Mouse (Mus musculus): ENCODE measurements around the gene Ldlrad3. TPM values are rescaled to one million over a fixed set of nuclear protein-coding genes. Genes with fewer than 3 reads are reported as not detected.

The Ldlrad3 gene
- polyA plus RNA-seq, 1 experiment from 2014 or later, result 20.4 TPM

DNA sequence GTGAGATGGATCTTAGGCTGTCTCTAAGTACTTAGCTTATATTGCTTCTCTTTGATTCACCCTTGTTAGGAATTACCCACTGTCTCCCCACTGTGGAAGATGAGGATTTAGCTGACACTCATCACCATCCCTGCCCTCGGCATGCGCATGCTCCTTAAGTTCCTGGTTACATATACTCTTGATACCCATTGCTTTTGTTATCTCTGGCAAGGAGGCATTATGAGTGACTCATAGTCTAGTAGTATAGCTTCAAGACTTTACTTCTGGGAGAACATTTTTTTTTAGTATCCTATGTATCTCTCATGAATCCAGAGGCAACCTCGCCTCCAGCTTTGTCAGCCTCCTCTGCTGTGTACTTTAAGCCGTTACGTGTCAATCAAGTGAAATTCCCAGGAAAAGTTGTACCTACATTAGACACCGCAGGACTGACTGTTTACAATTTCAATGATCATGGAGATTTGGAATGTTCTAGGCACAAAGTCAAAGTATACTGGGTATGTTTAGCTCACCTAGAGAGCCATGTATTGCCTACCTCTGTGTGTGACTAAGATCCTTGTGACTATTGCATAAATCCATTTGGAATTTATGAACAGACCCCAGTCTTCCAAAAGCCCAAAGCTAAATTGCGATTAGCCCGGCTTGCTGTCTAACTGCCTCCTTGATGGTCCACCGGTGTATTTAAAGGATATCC lies 202.2 kb downstream of the Ldlrad3 start:
- 89% methylated on average over 9 of the region's 9 CpGs for WGBS
- TF ChIP-seq CTCF (IDR thresholded peaks at IDR 0.05; ENCODE audit: low read depth), result no peak

DNA sequence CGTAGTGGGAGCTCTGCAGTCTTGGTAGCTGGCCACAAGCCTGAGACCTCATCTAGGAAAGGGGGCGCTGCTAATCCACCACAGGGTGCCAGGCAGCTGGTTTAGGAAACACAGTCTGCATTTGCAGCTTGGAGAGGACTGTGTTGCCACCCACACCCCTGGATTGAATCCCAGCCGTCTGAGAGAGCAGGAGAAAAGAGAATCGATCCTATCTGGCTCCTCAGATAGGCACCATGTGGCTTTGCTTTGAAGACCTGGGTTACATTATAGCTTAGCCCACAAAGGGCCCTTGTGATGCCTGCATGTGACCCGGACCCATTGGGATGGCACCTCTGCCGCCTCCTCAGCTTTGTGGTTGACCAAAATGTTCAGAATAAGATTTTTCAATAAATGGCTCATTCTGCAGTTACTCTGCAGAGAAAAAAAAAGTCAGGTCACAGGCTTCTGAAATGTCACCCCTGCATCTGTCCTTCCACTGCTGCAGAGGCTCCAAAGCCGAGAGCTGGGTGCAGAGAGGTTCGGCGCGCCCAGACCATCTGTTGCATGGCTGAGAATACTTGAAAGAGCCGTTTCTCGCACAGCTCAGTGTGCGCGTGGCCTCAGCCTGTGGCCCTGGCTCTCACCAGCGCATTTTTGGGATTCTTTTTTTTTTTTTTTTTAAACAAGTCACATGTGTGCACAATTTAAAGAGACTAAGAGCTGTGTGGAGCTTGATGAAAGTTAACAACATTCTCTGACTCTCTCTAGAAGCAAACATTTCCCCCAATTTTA lies 202.9 kb downstream of the Ldlrad3 start:
- Histone ChIP-seq H3K4me1 (replicated peaks; ENCODE audit: insufficient read depth, low read length) (peaks cover 14% of the 10 kb centered on the region), H3K9me3 (replicated peaks; ENCODE audit: low read length) (no peaks in the 10 kb centered on the region), H3K9ac (ENCODE audit: low read depth, low read length) (no peak overlapping the region), H3K36me3 (ENCODE audit: insufficient read depth, low read length) (no peaks in the 10 kb centered on the region), H3K4me3 (replicated peaks; ENCODE audit: low read depth, low read length) (no peak overlapping the region), H3K27ac (no peak overlapping the region), H3K27me3 (ENCODE audit: insufficient read depth, low read length) (no peaks in the 10 kb centered on the region), H3K4me2 (ENCODE audit: low read length) (no peak overlapping the region)
- 45% methylated on average over 15 of the region's 15 CpGs for WGBS
- TF ChIP-seq CTCF (IDR thresholded peaks at IDR 0.05; ENCODE audit: low read depth), result peak; percentile 10; the same call in 1 of the 2 replicates
- no peak for DNase-seq (ENCODE audit: low spot score)
- ATAC-seq (replicated peaks; ENCODE audit: low FRiP score, low read depth), result no peak

More for the DNA sequence above, 202.2 kb downstream of the Ldlrad3 start:
- Histone ChIP-seq H3K4me1 (replicated peaks; ENCODE audit: insufficient read depth, low read length) (peaks cover 8% of the 10 kb centered on the region), H3K4me3 (replicated peaks; ENCODE audit: low read depth, low read length) (no peak overlapping the region), H3K36me3 (ENCODE audit: insufficient read depth, low read length) (no peaks in the 10 kb centered on the region), H3K9ac (ENCODE audit: low read depth, low read length) (no peak overlapping the region), H3K4me2 (ENCODE audit: low read length) (no peak overlapping the region), H3K27ac (no peak overlapping the region), H3K27me3 (ENCODE audit: insufficient read depth, low read length) (no peaks in the 10 kb centered on the region), H3K9me3 (replicated peaks; ENCODE audit: low read length) (no peaks in the 10 kb centered on the region)
- ATAC-seq (replicated peaks; ENCODE audit: low FRiP score, low read depth) (no peak), DNase-seq (ENCODE audit: low spot score) (no peak)

DNA sequence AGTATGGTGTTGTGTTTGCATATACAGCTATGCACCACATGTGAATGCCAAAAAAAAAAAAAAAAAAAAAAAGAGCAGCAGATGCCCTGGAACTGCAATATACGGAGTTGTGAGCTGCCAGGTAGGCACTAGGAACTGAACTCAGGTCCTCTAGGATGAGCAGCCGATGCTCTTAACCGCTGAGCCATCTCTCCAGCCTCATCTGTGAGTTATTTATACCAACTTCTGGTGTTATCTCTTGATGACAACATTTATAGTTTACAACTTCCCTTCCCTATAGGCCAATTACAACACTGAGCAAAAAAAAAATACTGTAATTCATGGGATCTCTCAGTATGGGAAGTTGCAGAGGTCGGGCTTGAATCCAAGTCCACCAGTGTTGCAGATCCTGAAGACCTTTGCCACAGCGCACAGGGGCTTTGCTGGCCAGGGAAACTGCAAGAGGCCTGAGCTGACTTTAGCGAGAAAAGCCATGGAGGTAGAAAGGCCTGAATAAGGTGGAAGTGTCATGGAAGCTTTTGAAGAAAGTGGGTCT lies 204.2 kb downstream of the Ldlrad3 start:
- no peak for TF ChIP-seq CTCF (IDR thresholded peaks at IDR 0.05; ENCODE audit: low read depth)
- Histone ChIP-seq H3K36me3 (ENCODE audit: insufficient read depth, low read length) (no peaks in the 10 kb centered on the region), H3K4me3 (replicated peaks; ENCODE audit: low read depth, low read length) (no peak overlapping the region), H3K4me1 (replicated peaks; ENCODE audit: insufficient read depth, low read length) (peaks cover 14% of the 10 kb centered on the region), H3K9ac (ENCODE audit: low read depth, low read length) (no peak overlapping the region), H3K9me3 (replicated peaks; ENCODE audit: low read length) (no peaks in the 10 kb centered on the region), H3K4me2 (ENCODE audit: low read length) (no peak overlapping the region), H3K27ac (no peak overlapping the region), H3K27me3 (ENCODE audit: insufficient read depth, low read length) (no peaks in the 10 kb centered on the region)
- ATAC-seq (replicated peaks; ENCODE audit: low FRiP score, low read depth) (no peak), DNase-seq (ENCODE audit: low spot score) (peak; percentile 72)
- WGBS, result 55% methylated on average over 6 of the region's 6 CpGs

DNA sequence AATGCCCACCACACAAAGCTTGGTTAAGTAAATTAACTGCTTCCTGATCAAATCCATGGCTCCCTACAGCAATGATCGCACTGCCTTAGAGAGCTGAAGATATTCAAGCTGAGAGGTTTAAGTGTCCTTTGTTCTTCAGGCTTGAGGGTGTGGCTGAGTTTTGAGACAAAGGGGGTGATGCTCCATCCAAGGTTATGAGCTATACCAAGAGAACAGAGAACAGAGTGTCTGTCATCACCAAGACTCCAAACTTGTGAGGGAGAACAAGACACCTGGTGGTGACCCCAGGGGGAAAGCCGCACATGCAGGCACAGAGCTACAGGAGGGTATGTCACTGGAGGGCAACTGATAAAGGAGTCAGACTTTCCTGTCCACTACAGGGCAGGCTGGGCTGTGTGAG lies 205.0 kb downstream of the Ldlrad3 start:
- no peaks in the 10 kb centered on the region for H3K27me3 ChIP-seq (ENCODE audit: insufficient read depth, low read length)
- ATAC-seq (replicated peaks; ENCODE audit: low FRiP score, low read depth) (no peak), DNase-seq (ENCODE audit: low spot score) (no peak)
- 86% methylated on average over 2 of the region's 2 CpGs for WGBS
- no peak overlapping the region for H3K27ac ChIP-seq
- H3K9ac ChIP-seq (ENCODE audit: low read depth, low read length), result no peak overlapping the region
- H3K4me2 ChIP-seq (ENCODE audit: low read length), result no peak overlapping the region
- TF ChIP-seq CTCF (IDR thresholded peaks at IDR 0.05; ENCODE audit: low read depth), result no peak
- H3K36me3 ChIP-seq (ENCODE audit: insufficient read depth, low read length), result no peaks in the 10 kb centered on the region
- H3K4me3 ChIP-seq (replicated peaks; ENCODE audit: low read depth, low read length), result no peak overlapping the region
- H3K4me1 ChIP-seq (replicated peaks; ENCODE audit: insufficient read depth, low read length), result peaks cover 8% of the 10 kb centered on the region
- H3K9me3 ChIP-seq (replicated peaks; ENCODE audit: low read length), result no peaks in the 10 kb centered on the region

DNA sequence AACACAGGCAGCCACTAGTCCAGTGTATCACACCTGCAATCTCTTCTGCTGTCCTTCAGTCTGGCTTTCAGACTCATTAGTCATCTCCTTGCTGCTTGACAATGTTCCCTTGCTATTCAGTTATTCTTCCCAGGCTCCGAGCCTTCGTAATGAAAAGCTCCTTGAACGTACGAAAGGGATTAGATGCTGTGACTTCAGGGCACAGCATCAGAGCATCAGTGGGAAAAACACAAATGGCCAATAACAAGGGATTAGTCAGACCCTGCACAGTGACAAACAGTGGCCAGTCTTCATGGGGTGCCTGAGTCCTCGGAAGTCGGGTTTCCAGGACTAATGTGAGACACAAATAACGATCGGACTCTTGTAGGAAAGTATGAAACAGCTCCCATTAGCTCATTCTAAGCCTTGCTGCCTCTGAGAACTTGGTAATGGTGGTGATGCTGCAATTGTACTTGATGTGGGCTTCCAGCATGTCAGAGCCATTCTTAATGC lies 205.7 kb downstream of the Ldlrad3 start:
- DNase-seq (ENCODE audit: low spot score) (no peak), ATAC-seq (replicated peaks; ENCODE audit: low FRiP score, low read depth) (no peak)
- no peaks in the 10 kb centered on the region for H3K27me3 ChIP-seq (ENCODE audit: insufficient read depth, low read length)
- no peak for TF ChIP-seq CTCF (IDR thresholded peaks at IDR 0.05; ENCODE audit: low read depth)
- H3K27ac ChIP-seq, result no peak overlapping the region
- no peaks in the 10 kb centered on the region for H3K36me3 ChIP-seq (ENCODE audit: insufficient read depth, low read length)
- 90% methylated on average over 8 of the region's 8 CpGs for WGBS
- H3K4me1 ChIP-seq (replicated peaks; ENCODE audit: insufficient read depth, low read length), result peaks cover 8% of the 10 kb centered on the region
- no peak overlapping the region for H3K4me3 ChIP-seq (replicated peaks; ENCODE audit: low read depth, low read length)
- no peaks in the 10 kb centered on the region for H3K9me3 ChIP-seq (replicated peaks; ENCODE audit: low read length)
- H3K9ac ChIP-seq (ENCODE audit: low read depth, low read length), result no peak overlapping the region
- H3K4me2 ChIP-seq (ENCODE audit: low read length), result no peak overlapping the region
